Mouse (Mus musculus): ENCODE data around the gene Mbnl2.

Gene Mbnl2

GRCm38 (mm10) chr14:120323111-120323510, 47.6 kb downstream of the Mbnl2 start:
- no peak for DNase-seq (ENCODE audit: inconsistent age in 2 of 2, low spot score in 1 of 2)

- peak in 1 of 2 experiments; percentile 78 for DNase-seq (ENCODE audit: inconsistent age in 2 of 2, low spot score in 1 of 2)
Measured at GRCm38 (mm10) chr14:120324061-120324791, 48.8 kb downstream of the Mbnl2 start.

GRCm38 (mm10) chr14:120324883-120325480, 49.5 kb downstream of the Mbnl2 start:
- peak; percentile 60 to 82 for DNase-seq (ENCODE audit: inconsistent age in 2 of 2, low spot score in 1 of 2)

- peak; percentile 72 to 86 for DNase-seq (ENCODE audit: inconsistent age in 2 of 2, low spot score in 1 of 2)
Measured at GRCm38 (mm10) chr14:120325673-120326072, 50.2 kb downstream of the Mbnl2 start.

- DNase-seq (ENCODE audit: inconsistent age in 2 of 2, low spot score in 1 of 2) = peak in 1 of 2 experiments; percentile 47
Measured at GRCm38 (mm10) chr14:120330454-120330853, 55.0 kb downstream of the Mbnl2 start.

- DNase-seq (ENCODE audit: inconsistent age in 2 of 2, low spot score in 1 of 2) = peak in 1 of 2 experiments; percentile 42
Measured at GRCm38 (mm10) chr14:120330881-120331514, 55.5 kb downstream of the Mbnl2 start.

GRCm38 (mm10) chr14:120333465-120334243, 58.2 kb downstream of the Mbnl2 start:
- peak; percentile 50 to 70 for DNase-seq (ENCODE audit: inconsistent age in 2 of 2, low spot score in 1 of 2)

GRCm38 (mm10) chr14:120335366-120335765, 59.9 kb downstream of the Mbnl2 start:
- DNase-seq (ENCODE audit: inconsistent age in 2 of 2, low spot score in 1 of 2) = peak in 1 of 2 experiments; percentile 39

- no peak for DNase-seq (ENCODE audit: inconsistent age in 2 of 2, low spot score in 1 of 2)
Measured at GRCm38 (mm10) chr14:120335871-120336270, 60.4 kb downstream of the Mbnl2 start.

GRCm38 (mm10) chr14:120336380-120336779, 60.9 kb downstream of the Mbnl2 start:
- DNase-seq (ENCODE audit: inconsistent age in 2 of 2, low spot score in 1 of 2) = peak; percentile 87 to 95

GRCm38 (mm10) chr14:120336841-120337240, 61.4 kb downstream of the Mbnl2 start:
- no peak for DNase-seq (ENCODE audit: inconsistent age in 2 of 2, low spot score in 1 of 2)

- peak in 1 of 2 experiments; percentile 76 for DNase-seq (ENCODE audit: inconsistent age in 2 of 2, low spot score in 1 of 2)
Measured at GRCm38 (mm10) chr14:120337731-120338462, 62.4 kb downstream of the Mbnl2 start.

GRCm38 (mm10) chr14:120338706-120339105, 63.2 kb downstream of the Mbnl2 start:
- no peak for DNase-seq (ENCODE audit: inconsistent age in 2 of 2, low spot score in 1 of 2)

GRCm38 (mm10) chr14:120341912-120342311, 66.4 kb downstream of the Mbnl2 start:
- DNase-seq (ENCODE audit: inconsistent age in 2 of 2, low spot score in 1 of 2) = no peak

- DNase-seq (ENCODE audit: inconsistent age in 2 of 2, low spot score in 1 of 2) = no peak
Measured at GRCm38 (mm10) chr14:120342321-120342720, 66.9 kb downstream of the Mbnl2 start.

GRCm38 (mm10) chr14:120344641-120345040, 69.2 kb downstream of the Mbnl2 start:
- DNase-seq (ENCODE audit: inconsistent age in 2 of 2, low spot score in 1 of 2) = no peak

GRCm38 (mm10) chr14:120347410-120348315, 72.2 kb downstream of the Mbnl2 start:
- DNase-seq (ENCODE audit: inconsistent age in 2 of 2, low spot score in 1 of 2) = no peak

- DNase-seq (ENCODE audit: inconsistent age in 2 of 2, low spot score in 1 of 2) = no peak
Measured at GRCm38 (mm10) chr14:120349332-120349731, 73.9 kb downstream of the Mbnl2 start.

GRCm38 (mm10) chr14:120352136-120352843, 76.8 kb downstream of the Mbnl2 start:
- no peak for DNase-seq (ENCODE audit: inconsistent age in 2 of 2, low spot score in 1 of 2)

All from adrenal gland, adult (tissue).